Mouse (Mus musculus): Measurements from ENCODE around the gene Qsox1.

Gene Qsox1

DNA sequence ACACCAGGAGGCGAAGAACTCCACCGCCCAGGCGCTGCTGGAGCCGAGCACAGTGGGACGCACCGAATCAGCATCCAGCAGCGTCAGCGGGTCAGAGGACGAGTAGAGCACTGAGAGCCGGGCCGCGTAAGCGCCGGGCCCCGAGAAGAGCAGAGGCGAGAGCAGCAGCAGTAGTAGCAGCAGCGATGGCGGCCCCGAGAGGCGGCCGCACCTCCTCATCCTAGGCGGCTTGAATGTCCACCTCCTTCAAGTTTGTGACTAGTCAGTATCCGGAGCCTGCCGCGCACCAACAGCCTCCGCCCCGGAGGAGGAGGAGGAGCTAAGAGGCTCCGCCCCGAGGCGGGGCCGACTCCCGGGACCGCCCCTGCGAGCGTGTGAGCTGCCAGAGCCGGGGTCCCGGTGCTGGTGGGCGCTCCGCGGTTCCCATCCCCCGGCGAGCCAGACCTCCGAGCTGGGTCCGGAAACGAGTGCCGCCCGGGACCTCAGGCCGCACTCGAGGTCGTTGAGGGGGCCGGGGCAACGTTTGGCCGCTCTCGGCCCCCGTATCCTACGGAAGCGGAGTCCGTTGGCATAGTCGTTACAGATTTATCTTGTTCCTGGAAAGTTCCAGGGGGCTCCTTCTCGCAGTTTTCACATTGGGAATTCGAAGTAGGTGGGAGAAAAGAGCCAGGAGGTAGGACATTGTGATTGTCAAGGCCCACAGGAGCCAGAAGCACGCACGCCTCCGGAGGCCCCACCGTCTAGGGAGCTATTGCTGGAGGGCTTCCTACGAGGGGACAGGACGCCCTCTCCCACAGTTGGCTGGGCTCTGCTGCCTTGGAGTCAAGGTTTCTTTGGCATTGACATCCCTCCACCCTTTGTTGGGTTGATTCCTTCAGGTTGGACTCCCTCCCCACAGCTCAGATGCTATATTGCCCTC, at the start of gene Qsox1:
Gene Qsox1 (minus strand): TSS at position 309 of the 919 bp plus-strand sequence.
- peak; percentile 91 for DNase-seq

DNA sequence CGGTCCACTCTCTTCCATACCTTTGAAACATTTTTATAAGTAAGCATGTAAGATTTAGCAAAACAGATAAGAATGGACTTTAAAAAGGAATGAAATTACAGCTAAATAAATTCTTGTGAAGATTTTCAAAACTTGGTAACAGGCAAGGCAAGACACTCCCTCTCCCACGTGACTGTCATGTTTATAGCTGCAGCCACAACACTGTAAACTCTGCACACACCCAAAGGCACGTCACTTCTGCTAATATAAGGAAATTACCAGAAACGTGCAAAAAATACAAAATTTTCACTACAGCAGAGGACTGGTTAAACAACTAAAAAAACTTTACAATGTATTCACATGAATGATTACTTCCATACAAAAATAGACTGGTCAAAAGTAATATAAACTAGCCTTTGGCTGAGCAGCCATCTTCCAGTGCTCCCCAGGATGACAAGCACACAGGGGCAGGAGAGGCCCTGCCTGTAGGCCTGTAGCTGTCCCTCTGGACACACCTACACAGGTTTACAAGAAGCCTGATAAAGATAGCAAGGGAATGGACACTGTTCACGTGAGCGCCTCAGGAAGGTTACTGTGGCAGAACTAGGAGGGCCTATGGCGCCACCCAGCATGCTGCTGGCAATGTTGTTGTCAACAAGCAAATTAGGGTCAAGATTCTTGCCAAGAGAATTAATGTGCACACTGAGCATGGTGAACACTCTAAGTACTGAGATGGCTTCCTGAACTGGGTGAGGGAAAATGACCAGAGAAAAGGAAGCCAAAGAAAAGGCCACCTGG, 42.4 kb upstream of the Qsox1 start:
- DNase-seq = no peak

DNA sequence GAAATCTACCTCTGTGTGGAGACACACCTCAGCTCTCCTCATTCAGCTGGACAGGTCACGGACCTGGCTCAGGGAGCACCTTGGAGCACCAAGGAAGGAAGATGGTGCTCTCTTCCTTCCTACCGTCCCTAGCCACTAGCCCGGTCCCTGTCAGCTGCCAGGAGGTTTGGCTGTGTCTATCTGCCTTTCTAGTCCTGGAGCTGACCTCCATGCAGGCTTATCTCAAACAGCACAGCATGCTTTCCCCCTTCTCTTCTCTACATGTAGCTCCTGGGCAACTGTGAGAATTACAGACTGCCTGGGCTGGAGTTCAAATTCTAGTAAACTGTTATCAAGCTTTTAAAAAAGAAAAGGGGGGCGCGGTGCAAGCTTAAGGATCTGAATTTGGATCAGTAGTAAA, 40.3 kb upstream of the Qsox1 start:
- DNase-seq = no peak

DNA sequence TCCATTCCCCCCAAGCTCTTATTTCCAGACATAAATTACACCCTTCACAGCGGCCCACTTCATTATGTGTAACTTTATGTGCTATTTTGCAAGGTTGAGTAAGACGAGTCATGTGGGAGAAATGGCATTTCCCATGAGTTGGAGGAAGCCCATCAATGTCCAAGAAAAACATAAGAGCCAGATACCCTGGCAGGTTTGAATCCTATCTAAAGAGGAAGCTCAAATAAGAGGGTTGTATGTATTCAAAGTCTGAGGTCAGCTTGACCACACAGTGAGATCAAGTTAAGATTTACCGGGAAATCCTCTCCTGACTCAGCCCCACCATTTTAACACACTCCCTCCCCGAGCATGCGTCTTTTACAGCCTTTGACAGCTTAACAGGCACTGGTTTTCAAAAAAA, 31.5 kb upstream of the Qsox1 start:
- DNase-seq = no peak

DNA sequence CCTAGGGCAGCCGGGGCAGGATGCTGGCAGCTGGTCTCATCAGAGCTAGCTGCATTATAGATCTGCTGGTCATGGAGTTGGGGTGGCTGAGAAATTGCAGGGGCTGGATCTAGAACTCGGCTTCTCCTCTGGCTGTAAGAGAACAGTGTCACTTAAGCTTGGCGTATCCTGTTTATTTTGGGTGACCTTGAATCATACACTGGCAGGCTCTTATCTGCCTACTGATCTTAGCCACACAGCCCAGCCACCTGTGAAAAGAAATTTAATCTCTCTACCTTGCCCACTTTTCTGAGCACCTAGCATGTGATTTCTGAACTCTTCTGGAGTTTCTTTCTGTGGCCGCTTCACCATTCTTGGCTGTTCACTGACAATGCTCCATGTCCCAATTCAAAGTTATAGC, 30.8 kb upstream of the Qsox1 start:
- DNase-seq = no peak

DNA sequence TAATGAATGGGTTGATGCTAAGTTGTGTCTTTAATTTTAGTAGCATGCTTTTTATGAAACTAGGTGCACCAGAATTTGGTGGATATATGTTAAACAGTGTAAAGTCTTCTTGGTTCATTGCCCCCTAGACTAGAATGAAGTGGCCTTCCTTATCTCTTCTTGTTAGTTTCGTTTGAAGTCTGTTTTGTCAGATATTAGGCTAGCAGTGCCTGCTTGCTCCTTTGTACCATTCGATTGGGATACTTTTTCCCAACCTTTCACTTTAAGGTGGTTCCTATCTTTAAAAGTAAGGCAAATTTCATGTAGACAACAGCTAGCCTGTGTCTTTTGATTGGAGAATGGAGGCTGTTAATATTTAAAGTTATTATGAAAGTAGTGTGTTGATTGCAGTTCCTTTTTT, 23.0 kb upstream of the Qsox1 start:
- DNase-seq = no peak

DNA sequence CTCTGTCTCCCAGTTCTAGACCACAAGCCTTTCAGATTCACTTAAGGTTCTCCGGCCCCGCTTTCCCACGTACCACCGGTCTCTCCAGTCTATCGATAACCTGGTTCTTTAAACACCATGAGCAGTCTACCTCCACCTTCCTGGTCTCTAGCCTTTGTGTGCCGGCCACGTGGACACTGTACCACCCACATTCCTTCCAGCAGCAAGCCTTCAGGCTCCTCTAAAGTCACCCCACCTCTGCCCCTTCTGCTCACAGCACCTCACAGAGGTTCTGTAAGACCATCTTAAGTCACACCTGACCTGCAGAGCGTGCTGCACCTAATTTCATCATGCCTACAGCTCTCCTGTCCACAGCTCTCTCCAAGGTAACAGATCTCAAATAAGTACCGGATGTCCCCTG, 20.9 kb upstream of the Qsox1 start:
- DNase-seq = no peak

DNA sequence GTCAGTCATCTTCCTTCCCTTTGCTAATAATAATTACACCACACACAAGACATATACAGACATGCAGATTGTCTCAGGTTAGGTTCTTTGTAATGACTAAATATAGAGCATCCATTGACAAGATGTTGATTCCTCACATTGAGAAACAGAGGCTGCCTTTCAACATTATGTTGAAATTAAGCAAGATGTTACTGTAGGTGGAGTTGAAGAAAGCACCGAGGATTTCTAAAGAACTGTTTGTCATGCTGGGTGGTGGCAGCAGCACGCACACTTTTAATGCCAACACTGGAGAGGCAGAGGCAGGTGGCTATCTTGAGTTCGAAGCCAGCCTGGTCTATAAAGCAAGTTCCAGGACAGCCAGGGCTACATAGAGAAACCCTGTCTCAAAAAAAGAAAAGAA, 19.3 kb upstream of the Qsox1 start:
- no peak for DNase-seq

DNA sequence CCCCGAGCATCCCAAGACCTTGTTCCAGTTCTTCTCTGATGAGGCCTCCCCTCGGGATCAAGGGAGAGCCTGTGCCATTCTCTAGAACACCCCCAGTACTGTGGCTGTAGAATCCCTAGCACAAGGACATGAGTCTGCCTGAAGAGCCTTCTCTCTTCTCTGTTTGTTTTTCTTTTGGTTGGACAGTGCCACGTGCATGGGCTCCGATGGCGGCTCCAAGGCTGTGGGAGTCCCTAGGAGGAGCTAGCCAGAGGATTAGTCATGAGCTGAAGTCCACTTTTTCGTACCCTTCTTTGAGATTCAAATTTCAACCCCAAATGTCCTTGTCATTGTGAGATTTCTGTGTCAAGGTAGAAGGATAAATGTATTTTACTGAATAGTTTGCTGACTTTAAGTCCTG, 18.2 kb upstream of the Qsox1 start:
- no peak for DNase-seq

DNA sequence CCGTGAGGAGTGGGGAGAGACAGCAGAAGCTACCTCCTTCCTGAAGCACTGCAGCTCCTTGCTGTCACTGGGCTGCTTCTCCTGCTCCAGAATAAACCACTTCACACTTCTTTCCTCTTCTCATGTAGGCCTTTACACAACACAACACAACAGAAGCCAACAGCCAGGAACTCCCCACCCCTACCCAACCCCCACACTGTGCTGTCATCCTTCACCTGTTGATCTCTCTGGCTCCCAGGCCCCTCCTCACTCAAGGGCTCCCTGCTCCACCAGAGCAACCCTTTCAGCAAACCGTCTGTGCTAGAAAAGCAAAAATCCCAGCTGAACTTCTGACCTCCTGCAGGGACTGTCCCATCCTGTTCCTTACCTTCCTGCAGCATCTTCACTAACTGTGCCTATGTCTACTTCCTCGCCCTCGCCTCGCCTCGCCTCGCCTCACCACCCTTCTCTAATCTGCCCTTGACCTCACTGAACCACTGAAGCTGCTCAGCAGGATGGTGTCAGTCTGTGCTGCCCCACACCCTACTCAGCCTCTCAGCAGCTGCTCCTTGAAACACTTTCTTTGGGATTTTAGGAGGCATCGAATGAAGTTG, 15.1 kb upstream of the Qsox1 start:
- no peak for DNase-seq

DNA sequence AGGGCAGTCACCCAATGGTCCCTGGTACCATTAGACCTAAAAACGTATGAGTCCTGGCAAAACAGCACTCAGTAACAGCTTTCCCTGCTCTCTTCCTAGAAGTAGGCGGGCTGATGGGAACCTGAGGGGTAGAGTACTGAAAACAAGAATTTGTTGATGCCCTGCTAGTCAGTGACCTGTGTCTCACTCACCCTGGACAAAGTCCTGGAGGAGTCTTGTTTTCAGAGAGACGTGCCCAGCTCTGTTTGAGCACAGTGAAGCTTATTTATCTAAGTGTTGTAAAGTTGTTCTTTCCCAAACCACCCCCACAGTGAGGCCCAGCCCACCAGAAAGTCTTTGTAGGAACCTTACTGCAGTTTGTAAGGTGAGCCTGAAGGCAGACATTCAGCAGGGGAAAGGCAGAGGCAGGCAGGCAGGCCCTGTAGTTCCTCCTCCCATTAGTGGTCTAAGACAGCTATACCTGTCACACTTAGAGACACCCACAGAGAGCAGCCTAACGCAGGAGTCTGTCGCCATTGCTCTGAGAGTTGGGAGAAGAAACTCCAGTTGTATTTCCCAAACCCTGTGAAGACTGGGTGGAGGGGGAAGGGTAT, 14.2 kb upstream of the Qsox1 start:
- DNase-seq = no peak

DNA sequence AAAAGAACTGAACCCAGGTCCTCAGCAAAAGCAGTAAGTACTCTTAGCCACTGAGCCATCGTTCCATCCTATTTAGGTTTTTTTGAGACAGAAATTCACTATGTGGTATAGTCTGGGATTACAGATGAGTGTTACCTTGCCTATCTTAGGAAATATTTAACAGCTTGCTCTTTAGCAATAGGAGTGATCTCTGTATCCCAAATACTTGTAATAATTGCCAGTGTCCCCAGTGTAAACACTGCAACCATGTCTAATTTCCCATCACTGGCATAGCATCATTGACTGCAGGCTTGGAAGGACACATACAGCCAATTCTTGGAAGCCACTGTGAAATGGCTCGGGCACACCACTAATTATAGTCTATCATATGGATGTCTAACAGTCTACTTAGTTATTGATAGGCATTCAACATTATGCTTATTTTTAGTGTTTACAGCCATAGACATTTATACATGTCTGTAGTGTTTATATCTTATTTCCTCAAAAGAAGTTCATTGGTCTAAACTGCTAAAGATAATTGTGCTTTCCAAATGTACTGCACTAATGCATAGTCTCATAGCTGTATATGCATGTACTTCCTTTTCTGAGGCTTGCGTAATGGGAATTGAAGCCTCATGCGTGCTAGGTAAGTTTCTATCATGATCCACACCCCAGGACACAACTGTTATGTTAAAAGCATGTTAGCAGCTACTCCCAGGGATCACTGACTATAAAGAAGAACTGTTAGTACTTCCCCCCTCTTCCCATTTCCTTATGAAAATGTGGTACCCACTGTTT, 13.4 kb upstream of the Qsox1 start:
- no peak for DNase-seq

DNA sequence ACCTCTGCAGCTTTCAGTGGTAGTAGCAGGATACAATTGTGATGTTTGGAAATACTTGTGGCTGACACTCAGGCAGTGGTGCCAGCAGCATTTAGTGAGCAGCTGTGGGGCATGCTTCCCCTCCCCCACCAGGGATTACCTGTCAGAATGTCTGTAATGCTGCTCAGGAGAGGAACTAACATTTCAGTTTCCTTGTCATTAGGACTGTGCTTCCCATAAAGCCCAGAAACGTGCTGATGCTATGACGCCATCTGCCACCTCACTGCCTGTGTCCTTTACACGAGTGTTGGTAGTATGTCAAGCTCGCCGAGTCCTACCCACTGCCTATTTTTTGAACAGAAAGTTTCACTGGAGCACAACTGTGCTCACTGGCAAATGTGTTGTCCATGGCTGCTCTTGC, 8.0 kb upstream of the Qsox1 start:
- no peak for DNase-seq

DNA sequence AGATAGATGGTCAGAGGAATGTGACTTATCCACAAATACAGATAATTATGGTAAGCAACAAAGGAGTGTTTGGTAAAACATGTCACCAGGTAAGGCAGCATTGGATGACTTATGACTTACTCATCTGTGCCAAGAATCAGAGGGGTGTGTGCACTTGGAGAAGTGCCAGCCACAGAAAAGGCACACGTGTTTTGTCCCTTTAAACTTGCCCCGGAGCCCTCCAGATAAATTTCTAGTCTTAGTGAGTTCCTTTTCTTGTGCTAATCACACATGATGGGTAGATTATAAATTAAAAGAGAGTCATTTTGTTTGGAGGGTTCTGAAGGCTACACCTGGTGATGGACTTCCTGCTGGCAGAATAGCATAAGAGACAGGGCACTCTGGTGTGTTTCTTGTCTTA, 3.5 kb upstream of the Qsox1 start:
- DNase-seq = no peak

DNA sequence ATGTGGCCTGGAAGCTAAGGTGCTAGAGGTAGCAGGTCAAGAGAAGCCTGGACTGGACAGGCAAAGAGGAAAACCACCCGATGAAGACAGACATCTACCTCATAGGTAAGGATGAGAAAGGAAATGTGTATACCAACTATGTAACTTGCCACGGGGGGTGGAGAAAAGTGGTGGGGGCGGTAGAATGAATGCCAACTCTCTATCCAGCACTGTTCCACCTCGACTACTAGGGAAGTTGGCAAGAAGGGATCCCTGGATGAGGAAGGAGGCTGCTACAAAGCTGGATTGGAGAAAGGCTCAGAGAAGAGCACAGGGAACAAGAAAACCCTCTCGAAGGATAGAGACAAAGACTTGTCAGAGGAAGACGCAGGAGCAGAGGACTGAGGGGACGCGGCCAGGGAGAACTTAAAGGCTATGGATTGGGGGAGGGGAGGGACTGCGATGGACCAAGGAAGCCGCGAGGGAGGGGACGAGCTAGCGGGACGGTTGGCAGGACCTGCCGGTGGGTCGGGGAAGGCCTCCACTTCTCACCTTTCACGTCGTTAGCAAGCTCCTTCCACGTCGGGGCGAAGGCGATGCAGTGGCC, 601 bp downstream of the Qsox1 start:
- DNase-seq = no peak

DNA sequence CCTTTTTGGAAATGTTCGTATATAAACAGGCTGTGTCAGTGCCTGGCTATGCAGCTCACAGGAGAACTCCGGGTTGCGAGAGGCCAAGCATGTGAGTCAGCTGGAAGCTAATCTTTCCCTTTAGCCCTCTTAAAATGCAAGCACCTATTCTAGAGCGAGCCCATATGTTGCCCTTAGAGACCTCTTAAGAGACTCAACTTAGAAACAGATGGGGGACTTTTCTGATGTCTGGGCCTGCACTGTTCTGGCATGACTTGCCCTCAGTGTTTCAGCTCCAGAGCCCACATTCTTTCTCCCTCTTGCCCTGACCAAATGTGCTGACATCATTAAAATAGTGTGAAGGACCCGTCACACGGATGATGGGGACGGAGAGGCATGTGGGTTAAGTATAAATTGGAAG, 2.1 kb downstream of the Qsox1 start:
- DNase-seq = no peak

DNA sequence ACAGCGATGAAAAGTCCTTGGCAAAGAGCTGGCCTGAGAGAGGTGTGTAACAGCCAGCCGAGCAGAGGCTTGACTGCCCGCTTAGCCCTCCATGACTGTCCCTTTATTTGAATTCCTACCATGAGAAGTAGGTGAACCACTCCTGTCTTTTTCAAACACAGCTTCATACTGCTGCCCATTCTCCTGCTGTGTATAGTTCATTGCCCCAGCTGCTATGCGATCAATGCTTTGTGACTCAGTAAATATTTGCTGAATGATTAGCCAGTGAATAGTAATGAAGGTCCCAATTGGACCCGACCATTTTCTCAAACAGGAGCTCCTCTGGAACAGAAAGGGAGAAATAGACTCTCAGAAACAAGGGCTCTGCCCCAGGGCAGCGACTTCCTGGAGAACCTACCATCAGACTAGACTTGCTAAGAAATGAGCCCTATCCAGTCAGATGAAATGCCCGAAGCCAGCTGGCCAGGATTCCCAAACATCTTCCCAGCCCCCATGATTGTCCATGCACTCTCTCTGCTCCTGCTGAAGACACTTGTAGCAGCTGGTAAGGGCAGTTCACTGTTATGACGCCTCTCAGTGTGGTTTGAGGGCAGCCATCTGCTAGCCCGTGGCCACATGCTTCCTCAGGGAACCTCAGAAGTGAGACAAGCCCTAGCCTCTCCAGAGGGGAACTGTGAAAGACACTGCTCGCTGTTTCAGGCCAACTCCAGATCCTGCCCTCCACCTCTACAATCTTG, 2.8 kb downstream of the Qsox1 start:
- peak; percentile 15 for DNase-seq

DNA sequence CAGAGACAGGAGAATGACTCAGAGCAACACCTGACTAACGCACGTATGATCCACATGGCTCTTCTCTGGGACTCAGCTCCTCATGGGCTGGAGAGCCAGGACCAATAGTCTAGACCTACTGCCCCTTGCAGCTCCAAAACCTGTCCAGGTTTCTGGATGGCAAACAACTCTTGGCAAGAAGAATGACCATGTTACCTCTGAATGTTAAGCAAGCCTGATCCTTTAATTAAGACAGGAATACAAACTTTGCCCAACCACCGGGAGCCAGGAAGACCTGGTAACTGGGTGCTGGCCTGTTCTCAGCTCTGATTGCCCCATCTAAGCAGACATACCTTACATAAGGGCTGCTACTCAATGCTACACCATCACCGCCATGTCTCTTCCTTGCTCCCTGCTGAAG, 4.4 kb downstream of the Qsox1 start:
- DNase-seq = no peak

DNA sequence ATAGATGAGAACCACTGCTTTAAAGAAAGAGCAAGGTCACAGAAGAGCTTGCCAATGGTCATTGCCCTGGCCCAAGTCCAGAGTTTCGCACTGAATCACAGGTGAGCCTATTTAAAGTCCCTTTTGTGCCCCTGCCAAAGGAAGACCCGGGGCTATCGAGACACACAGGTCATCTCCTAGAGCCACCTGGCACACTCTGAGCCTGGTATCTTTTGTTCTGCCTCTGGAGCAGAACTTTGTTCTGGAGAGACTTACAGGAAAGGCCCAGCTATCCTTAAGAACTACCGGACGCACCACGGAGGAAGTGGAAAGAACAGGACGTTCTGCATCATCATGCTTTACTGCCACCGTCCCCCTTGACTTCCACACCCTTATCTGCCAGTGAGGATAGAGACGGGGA, 7.1 kb downstream of the Qsox1 start:
- no peak for DNase-seq

DNA sequence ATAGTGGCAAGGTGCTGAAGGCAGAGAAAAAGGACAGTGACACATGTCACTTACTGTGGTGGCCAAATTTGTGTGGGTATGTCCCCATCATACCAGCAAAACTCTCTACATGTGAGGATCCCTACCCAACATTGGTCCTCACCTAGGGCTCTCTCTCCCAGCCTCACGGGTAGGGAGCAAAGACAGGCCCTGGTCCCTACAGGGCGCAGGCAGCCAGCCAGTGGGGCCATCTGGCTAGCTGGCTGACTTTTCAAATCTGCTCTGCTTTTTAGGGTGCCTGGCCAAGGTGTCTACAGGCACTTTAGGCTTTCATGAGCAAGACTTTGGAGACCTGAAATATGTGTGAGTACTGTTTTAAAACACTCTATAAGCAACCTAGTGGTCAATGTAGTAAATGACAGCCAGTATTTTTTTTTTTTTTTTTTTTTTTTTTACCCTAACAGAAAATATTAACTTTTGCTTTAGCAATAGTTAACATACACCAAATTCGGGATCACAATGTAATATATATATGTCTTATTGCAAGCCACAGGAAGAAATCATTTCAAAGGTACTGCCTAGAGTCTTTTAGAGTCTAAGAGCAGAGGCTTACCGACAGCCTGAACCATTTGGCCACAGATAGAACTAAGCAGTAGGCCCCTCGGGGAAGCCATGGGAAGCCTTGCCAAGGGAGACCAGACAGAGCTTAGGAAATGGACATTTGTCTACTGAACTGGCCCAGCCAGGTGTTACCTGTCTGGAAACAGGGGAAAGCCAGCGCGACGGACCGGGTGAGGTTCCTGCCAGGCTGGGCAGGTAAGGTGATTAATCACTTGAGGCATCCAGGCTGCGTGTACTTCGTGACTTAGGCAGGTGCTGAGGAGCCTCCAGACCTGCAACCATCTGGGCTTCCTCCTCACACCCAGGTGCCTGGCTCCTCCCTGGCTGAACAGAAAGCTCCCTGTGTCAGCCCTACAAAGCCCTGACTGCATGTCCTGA, 11.4 kb downstream of the Qsox1 start:
- no peak for DNase-seq

Data from thymus, postnatal 4 days (tissue).